Mouse (Mus musculus) embryo, embryonic 10 days (tissue): Measurements from ENCODE around the gene Psmb9.
"Not testable (repeated sequence)": the region's sequence is repeated elsewhere in the genome, so short reads cannot be mapped to it uniquely, and the experiment has no call there.

Source experiments
- DNase-seq: peaks from one replicate; pipeline ENCODE4 v3.0.0-alpha.2; 2015; ENCODE audit warnings: low spot score

The Psmb9 gene

GRCm38 (mm10) chr17:34187261-34187916, at the start of gene Psmb9, which contains the start of gene Tap1:
Psmb9 (minus strand) TSS chr17:34187764.
Tap1 (plus strand) TSS chr17:34187553.
- peak; percentile 97 for DNase-seq

- DNase-seq, result no peak
Observed at GRCm38 (mm10) chr17:34236691-34237090, 49.1 kb upstream of the Psmb9 start.

- DNase-seq, result peak; percentile 68
Observed at GRCm38 (mm10) chr17:34234926-34235325, 47.4 kb upstream of the Psmb9 start.

GRCm38 (mm10) chr17:34232021-34232420, 44.5 kb upstream of the Psmb9 start:
- not testable (repeated sequence) for DNase-seq

GRCm38 (mm10) chr17:34230971-34231370, 43.4 kb upstream of the Psmb9 start:
- DNase-seq, result not testable (repeated sequence)

GRCm38 (mm10) chr17:34225911-34226310, 38.3 kb upstream of the Psmb9 start:
- not testable (repeated sequence) for DNase-seq

- no peak for DNase-seq
Observed at GRCm38 (mm10) chr17:34225426-34225825, 37.9 kb upstream of the Psmb9 start.

GRCm38 (mm10) chr17:34224816-34225215, 37.3 kb upstream of the Psmb9 start:
- no peak for DNase-seq

- DNase-seq, result not testable (repeated sequence)
Observed at GRCm38 (mm10) chr17:34220401-34220800, 32.8 kb upstream of the Psmb9 start.

GRCm38 (mm10) chr17:34219801-34220200, 32.2 kb upstream of the Psmb9 start:
- DNase-seq, result not testable (repeated sequence)

GRCm38 (mm10) chr17:34219096-34219495, 31.5 kb upstream of the Psmb9 start:
- not testable (repeated sequence) for DNase-seq

- DNase-seq, result no peak
Observed at GRCm38 (mm10) chr17:34218675-34219074, 31.1 kb upstream of the Psmb9 start.

- no peak for DNase-seq
Observed at GRCm38 (mm10) chr17:34217986-34218385, 30.4 kb upstream of the Psmb9 start.

GRCm38 (mm10) chr17:34217216-34217928, 29.8 kb upstream of the Psmb9 start:
- no peak for DNase-seq

GRCm38 (mm10) chr17:34215176-34215575, 27.6 kb upstream of the Psmb9 start:
- no peak for DNase-seq

GRCm38 (mm10) chr17:34213936-34214335, 26.4 kb upstream of the Psmb9 start:
- DNase-seq, result no peak

- no peak for DNase-seq
Observed at GRCm38 (mm10) chr17:34211746-34212365, 24.3 kb upstream of the Psmb9 start.

- DNase-seq, result no peak
Observed at GRCm38 (mm10) chr17:34210599-34210998, 23.0 kb upstream of the Psmb9 start.

GRCm38 (mm10) chr17:34209680-34210079, 22.1 kb upstream of the Psmb9 start:
- DNase-seq, result no peak

GRCm38 (mm10) chr17:34208421-34208820, 20.9 kb upstream of the Psmb9 start:
- no peak for DNase-seq

- no peak for DNase-seq
Observed at GRCm38 (mm10) chr17:34207866-34208265, 20.3 kb upstream of the Psmb9 start.

GRCm38 (mm10) chr17:34207456-34207855, 19.9 kb upstream of the Psmb9 start:
- no peak for DNase-seq

GRCm38 (mm10) chr17:34206731-34207130, 19.2 kb upstream of the Psmb9 start:
- no peak for DNase-seq
